Mouse (Mus musculus) R1 (cell line): ENCODE data around the gene Mark2.

Experiments used
- DNase-seq: peaks from one replicate; pipeline ENCODE4 v3.0.0-alpha.2; 2018; ENCODE audit warnings: low read depth, low spot score

Gene Mark2

DNA sequence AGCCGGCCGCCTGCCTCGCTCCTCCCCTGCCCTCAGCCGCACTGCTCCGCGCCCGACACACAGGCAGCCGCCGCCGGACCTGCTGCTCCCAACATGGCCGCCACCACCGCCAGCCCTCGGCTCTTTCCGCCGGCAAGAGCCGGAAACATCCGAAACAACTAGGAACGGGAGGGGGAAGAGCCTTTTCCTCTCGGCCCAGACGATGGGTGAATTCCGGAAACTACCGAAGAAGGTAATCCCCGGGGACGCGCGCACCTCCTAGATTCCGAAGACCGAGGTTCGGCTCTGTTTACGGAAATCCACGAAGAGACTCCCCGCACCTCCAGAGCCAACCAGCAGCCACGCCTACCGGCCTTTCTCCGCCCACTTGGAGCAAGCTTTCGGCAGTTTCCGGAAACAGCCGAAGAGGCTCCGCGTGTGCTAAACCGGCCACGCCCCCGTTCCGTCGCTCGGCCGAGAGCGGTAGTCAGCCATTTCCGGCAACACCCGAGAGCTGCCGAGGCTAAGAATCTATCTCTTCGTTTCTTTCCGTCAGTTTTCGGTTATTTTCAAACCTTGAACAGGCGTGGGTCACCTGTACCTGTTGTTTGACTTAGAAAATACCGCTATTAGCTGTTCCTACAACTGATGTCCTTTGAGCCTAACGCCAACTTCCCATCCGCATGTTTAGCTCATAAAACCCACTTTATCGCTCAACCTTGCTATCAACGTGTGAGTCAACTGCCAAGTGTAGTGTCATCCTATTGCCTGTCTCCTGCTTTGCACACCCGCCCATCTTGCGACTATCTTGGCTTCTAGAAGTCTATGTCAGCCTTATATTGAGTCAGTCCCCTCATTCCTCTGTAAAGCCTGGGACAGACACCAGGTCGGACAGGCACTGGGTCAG, at the start of gene Mark2:
Gene Mark2, minus strand, starts transcription at position 349 of the 886 bp plus-strand sequence.
- DNase-seq, result peak; percentile 99

DNA sequence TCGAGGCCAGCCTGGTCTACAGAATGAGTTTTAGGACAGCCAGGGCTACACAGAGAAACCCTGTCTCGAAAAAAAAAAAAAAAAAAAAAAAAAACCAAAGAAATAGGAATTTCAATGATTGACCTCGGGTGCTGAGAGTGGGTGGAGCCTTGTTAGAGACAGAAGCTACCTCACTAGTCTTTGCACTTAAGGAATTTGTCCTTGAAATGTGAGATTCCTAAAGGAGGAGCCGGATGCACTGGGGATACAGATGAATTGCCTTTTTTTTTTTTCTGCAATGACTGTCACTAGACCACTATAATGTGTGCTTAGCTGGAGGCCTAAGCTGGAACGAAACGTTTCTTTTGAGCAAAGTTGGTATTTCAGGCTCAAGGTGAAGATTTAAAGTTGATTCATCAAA, 46.8 kb upstream of the Mark2 start:
- DNase-seq, result peak; percentile 96

DNA sequence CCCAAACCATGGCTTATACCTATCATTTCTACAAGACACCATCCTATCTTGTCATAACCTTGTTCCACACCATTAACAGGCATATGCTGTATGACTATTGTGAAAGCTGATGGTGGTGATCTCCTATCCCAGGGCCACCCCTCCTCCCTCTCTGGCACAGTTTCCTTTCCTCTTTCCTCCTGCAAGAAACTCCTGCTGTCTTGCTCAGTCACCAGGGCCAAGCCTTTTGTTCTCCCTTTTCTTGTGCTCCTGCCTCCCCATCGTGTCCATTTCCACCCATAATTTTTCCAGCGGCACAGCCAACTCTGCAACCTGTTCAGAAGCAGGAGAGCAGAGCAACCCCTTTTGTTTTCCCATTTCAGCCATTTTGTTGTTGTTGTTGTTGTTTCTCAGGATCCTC, 44.4 kb upstream of the Mark2 start:
- peak; percentile 99 for DNase-seq

DNA sequence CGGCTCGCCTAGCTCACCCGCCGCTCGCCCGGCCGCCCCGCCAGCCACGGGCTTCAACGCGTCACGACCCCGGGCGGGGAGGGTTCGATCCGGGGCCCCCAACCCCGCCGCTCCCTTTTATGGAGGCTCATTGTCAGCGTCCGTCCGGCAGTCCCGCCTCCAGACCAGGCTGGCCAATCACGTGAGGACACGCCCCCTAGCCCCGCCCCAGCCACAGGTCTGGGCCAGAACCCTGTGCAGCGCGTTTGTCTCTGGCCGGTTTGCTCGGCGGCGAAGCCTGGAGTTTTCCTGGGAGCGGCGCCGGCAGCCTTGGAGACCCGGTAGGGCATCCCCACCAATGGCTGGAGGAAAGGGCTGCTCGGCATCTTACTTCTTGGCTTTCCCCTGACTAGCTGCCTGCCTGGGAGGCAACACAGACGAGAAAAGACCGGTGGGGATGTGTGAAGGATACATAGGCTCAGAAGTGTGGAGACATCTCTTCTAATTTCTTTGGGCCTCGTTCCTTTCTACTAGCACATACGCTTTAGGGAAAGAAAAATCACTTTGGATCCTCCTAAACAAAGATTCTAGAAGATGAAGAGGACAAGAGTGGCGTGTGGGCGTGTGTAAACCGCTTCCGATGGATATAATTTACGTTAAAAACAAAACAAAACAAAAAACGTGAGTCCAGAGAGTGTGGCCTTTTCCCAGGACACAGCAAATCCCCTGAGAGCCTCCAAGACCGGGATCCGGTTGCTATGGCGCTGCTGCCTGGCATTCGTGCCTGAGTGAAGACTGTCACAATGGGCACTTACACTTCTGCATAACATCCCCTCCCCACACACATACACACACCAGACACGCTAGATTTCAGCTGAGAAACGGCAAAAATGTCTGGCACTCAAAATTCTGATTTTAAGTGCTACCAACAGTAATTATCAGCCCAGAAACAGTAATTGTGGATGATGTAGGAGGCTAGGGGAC, 41.5 kb upstream of the Mark2 start, which contains the start of gene Spindoc:
Gene Spindoc, minus strand, starts transcription at position 92 of the 963 bp plus-strand sequence.
- DNase-seq, result peak; percentile 95

DNA sequence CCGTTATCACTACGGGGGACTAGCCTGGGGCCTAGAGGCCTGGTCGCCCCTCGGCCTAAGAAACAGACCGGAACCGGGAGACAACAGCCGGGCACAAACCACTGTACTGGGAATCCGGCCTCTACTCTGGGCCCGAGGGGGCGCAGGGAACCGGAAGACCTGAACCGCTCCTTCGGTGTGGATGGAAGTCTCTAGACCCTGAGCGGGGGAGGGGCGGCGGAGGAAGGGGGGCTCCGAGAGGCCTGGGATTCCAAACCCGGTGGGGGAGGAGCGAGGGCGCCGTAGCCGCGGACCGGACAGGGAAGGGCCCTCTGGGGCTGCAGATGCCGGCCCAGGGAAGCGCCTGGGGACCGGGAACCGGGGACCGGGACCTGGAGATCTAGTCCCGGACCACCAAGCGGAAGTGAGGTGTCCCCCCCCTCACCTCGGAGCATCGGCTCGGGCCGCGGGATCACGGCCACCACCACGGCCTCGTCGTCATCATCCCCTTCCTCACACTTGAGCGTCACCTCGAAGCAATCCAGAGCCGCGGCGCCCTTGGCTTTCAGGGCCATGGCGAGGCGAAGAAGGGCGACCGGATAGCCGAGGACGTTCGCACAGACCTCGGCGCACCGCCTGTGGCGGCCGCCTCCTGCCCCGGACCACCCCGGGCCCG, 40.7 kb upstream of the Mark2 start:
- peak; percentile 65 for DNase-seq

DNA sequence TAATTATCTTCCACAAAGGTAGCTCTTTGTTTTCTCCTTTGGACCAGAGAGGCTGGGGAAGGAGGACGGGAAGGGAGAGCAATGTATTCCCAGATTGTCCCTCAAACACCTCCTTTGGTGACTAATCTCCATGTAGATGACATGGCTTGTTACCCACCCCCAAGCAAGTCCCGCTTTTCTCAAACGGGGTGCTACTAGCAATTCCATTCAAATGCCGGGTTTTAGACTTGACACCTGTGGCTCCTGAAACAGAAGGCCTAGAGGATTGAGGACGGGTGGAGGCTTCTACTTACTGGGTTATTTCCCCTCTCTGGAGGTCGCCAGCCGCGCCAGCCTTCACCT, 40.2 kb upstream of the Mark2 start:
- peak; percentile 49 for DNase-seq

DNA sequence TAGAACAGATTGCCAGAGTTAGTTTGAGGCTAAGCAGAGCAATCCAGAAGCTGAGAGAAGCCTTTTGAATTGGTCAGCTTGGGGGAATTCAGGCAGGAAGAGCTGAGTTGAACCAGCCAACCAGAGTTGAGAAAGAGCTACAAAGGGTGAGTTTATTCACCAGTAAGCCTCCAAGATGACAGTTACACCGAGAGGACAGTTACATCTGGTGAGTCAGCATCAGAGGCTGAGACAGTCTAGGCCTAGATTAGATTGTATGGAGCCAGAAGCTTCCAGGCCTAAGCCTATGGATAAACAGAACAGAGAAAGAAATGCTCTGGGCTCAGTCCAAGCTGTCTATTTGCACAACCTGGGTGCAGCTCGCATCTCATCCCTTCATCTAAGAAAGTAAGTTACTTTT, 36.0 kb upstream of the Mark2 start:
- DNase-seq, result no peak

DNA sequence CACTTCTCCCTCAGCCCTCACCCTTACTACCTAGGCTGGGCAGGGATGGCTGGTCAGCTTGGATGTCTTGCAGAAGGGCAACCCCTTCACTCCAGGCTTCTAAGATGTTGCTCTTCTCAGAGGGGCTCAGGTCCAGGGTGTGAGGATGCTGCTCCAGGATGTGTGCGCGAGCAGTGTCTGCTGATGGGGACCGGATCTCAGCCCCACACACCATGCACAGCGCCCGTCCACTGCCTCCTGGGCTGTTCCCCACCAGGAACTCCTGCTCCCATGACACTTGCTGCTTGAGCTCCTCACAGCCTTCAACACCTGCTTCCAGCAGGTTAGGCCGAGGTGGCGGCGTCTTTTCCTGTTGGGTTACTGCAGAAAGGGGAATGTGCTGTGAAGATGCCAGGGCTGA, 32.8 kb upstream of the Mark2 start:
- DNase-seq, result no peak

DNA sequence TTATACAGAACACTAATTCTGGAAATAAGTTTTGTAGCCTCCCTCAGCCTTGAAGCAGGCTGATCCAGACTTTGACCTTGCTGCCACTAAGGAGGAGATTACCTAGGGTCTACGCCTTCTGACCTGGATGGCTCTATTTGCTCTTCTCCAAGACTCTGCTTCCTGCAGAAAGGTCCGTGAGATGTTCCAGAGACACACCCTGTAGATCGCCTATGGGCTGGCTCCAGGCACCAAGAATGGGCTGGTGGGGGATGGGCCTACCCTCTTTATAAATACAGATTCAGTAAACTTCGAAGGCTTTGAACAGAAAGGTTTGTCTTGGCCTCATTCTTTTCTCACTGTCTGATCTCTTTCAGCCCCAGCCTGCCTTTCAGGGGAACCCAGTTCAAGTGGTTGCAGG, 27.8 kb upstream of the Mark2 start:
- peak; percentile 78 for DNase-seq

DNA sequence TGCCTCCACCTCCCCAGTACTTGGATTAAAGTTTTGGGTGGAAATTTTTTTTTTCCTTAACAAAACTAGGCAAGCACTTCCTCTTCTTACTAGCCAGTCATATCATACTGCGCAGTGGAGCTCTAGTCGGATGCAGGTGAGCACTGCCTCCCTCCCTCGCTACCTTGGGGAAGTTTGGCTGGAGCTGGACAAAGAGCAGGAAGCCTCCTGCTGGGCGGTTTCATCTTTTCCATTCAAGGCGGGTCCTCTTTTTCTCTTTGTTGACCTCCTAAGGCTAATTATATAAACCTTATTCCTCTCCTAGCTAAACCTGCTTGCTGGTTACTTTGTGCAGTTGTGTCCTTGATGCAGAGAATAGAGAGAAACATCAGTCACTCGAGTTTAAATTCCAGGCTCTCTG, 12.0 kb upstream of the Mark2 start:
- peak; percentile 95 for DNase-seq

DNA sequence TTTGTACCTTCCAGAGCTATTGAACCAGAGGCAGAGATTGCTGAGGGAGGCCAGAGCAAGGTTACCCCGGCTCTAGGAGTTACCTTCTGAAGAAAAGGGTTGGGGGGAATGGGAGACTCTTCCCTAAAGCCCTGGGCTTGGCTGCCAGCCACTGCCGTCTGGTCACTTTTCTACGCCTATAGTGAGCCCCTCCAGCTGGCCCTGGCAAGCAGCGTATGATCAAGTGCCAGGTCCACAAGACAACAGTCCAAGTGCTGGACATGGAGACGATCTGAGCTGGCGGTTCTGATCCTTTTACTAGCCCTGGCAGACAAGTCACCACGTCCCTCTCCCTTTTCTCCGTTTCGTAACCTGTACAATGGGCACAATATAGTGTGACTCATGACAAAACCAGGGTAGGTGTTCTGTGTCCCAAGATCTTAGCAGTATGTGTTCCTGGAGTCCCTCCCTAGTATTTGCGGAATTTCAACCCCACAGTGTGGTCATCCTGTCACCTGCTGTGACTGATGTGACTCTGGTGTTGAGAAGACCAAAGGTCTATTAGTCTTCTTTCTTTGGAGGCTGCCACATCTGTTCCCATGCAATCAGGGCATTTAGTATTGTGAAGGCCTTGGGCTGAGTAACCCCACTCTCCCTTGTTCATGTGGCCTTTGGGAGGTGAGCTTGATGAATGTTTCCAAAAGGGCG, 11.3 kb upstream of the Mark2 start:
- peak; percentile 88 for DNase-seq

DNA sequence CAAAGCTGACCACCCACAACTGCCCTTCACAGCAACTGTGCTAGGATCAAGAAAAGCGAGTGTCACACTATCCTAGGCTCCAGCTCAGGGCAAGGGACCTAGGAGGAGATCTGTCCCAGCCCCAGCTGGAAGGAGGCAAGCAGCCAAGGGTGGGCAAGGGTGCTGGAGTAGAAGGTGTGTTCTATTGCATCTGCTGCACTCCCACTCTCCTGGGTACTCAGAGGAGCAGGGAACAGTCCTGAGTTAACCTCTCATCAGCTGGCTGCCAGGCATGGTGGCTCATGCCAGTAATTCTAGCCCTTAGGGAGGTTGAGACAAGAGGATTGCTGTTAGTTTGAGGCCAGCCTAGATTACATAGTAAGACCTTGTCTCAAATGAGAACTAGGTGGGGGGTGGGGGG, 8.3 kb upstream of the Mark2 start:
- no peak for DNase-seq

DNA sequence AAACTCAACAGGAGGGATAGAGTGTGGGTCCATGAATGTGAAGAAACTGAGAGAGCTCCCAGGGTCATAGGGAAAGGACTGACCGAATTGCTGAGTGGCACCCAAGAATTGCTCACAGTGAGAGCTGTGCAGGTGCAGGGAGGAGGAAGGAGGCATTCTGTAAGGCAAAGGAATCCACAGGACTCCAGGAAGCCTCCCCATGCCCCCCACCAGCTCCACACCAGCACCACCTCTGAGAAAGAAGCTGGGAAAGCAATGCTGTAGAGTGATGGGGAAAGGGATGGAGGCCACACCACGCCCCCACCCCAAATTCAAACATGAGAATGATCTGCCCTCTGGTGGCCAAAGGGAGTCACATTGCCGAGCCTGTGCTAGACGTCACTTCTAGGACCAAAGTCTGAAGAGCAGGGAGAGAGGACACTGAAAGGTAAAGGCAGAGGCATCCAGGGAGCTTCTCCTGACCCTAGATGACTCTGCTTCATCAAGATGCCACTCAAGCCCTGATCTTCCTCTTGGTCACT, 3.6 kb upstream of the Mark2 start:
- DNase-seq, result peak; percentile 81

DNA sequence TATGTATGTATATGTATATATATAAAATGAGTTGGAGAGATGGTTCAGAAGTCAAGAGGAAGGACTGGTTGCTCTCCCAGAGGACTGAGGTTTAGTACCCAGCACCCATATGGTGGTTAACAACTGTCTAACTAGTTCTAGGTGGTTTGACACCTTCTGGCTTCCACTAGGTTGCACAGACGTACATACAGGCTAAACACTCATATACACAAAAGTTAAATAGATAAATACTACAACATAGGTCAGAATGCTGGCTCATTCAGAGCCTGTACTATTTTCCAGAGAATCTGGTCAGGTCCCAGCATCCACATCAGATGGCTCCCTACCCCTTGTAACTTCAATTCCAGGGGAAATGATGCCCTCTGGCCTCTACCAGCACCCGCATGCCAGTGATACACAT, 986 bp upstream of the Mark2 start:
- DNase-seq, result no peak

DNA sequence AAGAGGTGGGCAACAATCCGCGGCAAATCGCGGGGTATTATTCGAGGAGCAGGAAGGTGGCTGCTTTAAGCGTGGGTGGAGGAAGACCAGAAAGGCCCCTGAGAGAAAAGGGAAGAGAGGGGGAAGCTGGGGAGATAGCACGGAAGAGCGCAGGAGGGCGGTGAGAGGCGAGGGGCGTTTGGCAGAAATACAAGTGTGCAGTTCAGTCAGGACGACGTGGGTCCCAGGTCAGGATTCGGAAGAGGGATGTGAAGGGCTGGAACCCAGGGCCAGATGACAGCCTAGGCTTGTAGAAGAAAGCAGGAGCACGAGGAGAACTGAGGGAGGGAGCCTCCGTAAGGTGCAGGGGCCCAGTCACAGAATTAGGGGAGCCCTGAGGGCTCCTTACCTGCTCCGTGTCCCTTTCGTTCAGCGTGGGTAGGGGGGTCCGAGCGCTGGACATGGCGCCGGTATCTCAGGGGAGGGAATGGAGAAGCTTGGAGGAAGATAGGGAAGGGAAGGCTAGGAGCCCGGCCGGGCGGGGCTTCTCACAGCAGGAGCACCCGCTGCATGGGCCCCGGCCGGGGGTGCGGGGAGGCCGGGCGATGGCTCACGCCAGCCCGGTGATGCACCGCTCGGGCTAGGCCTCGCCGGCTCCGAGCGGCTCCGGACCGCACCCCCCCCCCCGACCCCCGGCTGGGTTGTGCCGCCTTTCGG, 732 bp downstream of the Mark2 start:
- peak; percentile 28 for DNase-seq

DNA sequence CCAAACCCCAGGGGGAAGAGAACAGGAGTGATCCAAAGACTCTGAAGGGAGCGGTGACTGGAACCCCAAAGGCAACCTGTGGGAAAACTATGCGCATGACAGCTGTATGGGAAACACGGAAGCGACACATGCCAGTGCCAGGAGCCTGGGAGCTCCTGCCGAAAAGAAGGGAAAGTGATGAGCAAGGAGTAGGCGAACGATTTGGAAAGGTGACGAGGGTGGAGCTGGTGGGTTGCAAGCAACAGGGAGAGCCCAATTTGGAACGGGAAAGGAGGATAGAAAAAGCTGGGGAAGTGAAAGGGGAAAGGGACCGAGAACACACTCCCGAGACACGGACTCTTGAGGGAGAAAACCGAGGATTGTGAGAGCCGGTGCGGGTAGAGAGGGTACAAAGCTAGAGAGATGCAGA, 1.3 kb downstream of the Mark2 start:
- peak; percentile 32 for DNase-seq

DNA sequence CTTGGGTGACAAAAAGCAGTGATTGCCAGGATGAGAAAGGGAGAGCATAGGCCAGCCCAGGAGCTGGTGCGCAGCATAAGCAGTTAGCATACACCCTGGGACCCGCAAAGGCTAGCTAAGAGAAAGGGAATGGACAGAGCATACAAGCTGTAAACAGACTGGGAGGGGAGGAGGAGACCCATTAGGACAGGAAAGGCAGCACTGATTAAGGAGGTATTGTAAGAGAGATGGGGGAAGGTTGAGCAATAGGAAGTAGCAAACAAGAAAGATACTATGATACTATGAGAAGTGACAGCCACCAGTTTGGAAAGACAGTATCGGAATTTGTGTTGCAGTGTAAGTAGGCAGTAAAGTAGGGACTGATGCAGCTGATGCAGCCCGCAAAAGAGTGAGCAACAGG, 1.8 kb downstream of the Mark2 start:
- no peak for DNase-seq

DNA sequence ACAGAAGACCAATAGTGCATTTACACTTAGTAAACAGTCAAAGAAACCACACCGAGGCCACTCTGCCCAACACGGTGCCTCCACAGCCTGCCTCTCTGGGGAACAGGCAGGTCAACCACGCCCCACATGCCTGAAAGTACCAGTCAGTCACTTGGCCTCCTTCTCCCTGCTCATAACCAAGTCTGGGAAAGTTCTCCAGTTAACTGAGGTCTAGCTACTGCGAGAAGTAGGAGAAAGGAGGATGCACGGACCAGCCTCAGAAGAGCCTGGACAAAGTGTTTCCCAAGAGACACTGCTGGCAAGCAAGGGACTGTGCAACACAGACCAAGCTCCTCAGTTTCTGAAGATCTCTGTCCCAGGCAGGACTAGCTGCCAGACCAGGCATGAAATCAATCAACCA, 2.6 kb downstream of the Mark2 start:
- no peak for DNase-seq

DNA sequence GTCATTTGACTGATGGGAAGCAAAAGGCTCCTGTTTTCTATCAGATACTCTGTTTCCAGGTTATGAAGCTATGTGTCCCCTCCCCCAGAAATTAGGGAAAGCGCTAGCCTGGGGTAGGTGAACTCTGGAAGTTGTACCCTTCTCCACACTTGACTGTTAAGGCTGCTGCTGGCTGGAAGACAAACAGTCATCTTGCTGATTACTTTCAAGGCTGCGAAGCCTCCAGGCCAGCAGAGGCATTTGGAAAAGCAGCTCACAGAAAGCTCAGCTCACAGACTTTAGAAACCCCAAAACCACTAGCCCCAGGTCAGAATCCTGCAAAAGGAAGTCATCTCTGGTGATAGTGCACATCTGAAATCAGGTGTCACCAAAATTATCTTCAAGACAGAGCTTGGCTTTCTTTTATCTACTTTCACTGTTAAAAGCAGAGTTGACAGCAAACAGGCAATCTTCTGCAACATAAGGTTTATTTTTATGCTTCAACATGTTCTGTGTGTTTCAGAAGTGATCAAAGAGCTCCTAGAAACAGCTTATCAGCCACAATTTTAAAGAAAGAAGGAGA, 3.8 kb downstream of the Mark2 start:
- no peak for DNase-seq

DNA sequence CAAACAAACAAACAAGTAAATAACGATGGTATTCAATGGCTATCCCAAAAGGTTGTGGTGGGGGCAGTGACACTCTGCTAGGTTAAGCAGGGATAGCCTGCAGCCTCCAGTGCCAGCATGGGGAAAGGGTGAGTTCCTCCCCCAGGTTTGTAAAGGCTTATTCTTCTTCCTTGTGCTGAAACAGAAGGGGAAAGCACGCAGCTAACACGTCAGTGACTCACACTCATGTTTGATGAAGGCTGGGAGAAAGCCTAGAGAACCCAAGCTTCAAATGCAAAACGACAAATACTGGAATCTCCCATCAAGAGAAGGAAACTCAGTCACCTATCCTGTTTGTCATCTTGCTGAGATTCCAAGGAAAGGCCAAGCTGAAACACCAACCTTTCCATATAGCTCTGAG, 6.0 kb downstream of the Mark2 start:
- DNase-seq, result no peak
